Mouse (Mus musculus) mouse embryonic stem cell (cell line): ENCODE results near the gene Cdc42bpa.
"Not testable (repeated sequence)": the region's sequence is repeated elsewhere in the genome, so short reads cannot be mapped to it uniquely, and the experiment has no call there.

Experiments used
- in situ Hi-C, 2 experiments: fragments of 300-500 bp; cut with MboI; formaldehyde crosslinking; loops; 1 replicate in 1 of 2; 3 replicates in 1 of 2; pipeline ENCODE4 v1.14.3; 2019 to 2020; ENCODE audit warnings: low sequenced_read_pairs in 2 of 2, low pct_unique_long_range_greater_than_20kb in 1 of 2, mixed read lengths in 1 of 2; ENCODE audit not compliant: unreplicated experiment in 1 of 2

Cdc42bpa gene

DNA sequence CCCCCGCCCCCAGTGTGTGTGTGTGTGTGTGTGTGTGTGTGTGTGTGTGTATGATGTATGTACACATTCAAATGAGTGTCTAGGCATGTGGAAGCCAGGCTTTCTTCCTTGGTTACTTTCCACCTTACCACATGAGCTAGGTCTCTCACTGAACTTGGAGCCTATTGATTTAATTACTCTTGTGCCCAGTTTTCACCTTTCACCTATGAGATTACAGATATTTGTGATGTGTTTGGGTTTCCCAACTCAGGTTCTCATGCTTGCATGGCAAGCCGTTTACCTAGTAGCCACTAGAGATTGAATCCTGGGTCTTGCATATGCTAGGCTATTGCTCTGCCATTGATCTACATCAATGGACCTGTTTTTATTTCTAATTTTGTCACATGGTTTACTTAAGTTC is 57.9 kb downstream of the Cdc42bpa start:
- in situ Hi-C loops = no loop called here

DNA sequence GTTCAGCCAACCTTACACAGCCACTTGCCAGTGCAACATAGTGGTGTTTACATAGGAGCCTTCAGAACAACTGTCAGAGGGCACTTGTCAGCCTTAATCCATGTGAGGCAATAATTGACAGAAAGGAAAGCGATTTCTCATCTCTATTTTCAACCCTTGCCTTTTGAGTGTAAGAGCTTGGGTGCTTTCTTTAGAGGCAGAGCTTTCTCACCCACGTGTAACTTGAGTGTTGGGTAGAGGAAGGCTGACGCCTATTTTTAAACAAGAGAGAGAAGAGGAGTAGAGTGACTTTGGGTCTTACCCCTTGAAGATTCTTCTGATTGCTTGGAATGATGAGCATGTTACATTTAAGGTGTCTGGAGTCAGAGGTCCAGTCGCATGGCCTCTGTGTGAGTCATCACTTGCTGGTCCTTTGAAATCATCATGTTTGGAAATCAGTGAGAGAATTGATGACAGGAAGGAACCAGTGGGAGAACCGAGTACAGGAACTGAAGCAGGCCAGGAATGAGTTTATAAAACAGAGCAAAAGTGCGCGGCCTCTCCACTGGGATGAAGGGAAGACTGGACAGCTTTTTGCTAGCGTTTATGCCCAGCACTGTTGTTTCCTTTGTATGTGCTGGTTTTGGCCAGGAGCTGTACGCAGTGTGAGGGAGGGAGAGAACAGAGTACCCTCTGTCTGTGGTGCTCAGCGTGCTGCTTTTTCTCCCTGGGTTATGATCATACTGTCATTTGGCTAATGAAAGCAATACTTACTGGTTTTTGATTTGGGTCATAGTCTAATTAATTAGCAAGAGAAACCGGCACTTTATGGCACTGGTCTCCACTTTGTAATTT is 61.4 kb downstream of the Cdc42bpa start:
- in situ Hi-C loops = no loop called here

DNA sequence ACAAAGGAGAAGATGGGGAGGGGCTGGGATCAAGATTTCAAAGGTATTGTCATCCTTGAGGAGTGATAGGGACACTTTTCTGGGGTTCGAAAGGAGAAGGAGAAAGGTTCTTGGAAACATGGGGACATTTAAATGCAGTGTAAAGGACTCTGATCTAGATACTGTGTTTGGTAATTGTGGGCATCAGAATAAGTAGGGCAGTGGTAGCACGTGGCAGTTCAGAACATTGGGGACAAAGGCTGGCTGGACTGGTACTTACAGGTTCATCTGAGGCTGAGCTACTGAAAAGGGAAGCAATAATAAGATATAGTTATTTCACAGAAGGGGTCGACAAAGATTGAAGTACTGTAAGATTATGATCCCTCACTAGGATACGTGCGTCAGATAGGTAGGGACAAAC is 63.2 kb downstream of the Cdc42bpa start:
- in situ Hi-C loops = no loop called here

DNA sequence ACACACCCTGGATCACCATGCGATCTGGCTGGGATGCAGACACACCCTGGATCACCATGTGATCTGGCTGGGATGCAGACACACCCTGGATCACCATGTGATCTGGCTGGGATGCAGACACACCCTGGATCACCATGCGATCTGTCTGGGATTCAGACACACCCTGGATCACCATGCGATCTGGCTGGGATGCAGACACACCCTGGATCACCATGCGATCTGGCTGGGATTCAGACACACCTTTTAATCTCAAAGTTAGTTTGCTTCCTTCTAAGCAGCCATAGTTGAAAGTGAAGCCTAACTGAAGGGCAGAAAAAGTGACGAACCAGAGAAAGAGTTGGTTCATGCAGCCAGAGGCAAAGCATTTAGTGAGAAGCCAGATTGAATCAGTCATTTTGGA is 69.6 kb downstream of the Cdc42bpa start:
- in situ Hi-C loops = not testable (repeated sequence)

DNA sequence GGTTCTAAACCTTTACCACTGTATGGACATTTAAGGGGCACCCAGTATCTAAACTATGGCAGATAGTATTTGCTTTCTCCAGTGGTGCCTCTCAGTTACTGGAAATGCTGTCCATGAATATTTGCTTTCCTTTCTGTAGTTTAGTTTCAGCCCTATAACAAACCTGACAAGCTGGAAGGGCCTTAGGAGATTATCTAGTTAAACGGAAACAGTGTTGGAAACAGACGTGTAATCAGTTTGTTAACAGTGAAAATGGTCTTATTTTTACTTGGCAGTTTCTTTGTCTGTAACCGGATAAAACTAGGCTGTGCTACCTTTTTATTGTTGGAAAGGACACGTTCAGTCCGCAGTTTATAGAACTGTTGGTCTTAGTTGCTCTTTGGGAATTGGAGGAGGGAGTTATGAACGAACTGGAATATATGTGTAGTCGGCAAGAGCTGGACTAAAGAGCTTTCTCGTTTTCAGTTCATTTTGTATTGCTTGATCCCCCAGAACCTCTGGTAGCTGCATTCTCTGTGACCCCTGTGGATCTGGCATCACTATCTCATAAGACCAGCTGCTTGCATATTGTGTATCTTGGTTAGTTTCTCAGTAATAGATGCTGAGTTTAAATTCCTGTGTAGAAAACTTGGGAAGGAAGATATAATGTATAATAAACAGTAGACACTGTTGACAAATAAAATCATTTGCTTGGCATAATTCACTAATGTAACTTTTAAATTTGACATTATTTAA is 70.5 kb downstream of the Cdc42bpa start:
- in situ Hi-C loops = no loop called here

DNA sequence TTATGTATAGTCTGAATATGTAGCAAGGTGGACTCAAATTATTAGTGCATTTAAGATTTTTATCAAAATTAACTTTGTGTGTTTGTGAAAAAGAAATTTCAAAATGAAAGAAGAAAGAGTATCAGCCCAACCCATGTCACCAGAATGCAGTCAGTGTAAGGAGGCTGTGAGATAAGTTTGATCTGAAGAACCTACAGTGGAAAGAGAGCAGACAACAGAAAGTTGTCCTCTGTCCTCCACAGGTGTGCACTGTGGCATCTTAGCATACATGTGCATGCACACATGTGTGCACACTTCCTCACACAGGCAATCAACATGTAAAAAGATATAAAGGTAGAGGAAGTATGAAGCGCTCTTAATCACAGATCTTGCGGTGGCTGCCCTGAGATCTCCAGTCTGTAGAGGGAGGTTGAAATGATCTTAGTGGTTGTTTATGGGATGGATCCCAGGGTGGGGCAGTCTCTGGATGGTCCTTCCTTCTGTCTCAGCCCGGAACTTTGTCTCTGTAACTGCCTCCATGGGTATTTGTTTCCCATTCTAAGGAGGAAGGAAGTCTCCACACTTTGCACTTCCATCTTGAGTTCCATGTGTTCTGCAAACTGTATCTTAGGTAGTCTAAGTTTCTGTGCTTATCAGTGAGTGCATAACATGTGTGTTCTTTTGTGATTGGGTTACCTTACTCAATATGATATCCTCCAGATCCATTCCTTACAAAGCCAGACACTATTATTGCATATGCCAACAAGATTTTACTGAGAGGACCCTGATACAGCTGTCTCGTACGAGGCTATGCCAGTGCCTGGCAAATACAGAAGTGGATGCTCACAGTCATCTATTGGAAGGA is 71.7 kb downstream of the Cdc42bpa start:
- in situ Hi-C loops = no loop called here

DNA sequence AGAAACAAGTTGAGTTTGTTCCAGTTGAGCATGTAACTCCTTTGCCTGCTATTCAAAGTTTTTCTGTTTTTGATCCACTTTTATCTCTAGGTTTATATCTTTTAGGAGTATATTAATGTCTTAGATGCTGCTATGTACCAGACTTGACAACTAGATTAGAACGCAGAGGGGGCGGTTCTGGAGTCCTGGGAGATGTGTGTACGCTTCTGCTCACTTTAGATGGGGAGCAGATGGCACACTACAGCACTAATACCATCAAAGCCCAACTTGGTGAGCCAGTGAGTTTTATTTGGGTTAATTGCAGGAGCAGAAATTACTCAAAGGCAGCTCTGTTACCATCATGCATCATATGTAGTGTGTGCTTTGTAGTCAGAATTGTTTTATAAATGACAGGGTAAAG is 77.2 kb downstream of the Cdc42bpa start:
- in situ Hi-C loops = no loop called here

DNA sequence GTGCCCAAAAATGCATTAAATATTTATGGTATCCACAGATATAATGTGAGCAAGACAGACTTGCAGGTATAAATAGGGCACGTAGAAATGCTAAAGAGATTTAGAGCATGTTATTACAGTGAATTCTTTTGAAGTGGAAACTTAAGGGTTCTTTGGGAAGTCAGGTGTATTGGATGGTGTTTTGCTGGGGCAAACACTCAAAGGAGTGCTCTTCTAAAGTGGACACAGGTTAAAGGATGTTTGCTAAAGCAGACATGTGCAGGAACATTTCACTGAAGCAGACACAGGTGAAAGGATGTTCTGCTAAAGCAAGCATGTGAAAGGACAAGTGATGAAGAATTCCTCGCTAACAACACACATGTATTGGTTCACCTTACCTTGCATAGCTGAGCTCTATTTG is 83.9 kb downstream of the Cdc42bpa start:
- in situ Hi-C loops = no loop called here

DNA sequence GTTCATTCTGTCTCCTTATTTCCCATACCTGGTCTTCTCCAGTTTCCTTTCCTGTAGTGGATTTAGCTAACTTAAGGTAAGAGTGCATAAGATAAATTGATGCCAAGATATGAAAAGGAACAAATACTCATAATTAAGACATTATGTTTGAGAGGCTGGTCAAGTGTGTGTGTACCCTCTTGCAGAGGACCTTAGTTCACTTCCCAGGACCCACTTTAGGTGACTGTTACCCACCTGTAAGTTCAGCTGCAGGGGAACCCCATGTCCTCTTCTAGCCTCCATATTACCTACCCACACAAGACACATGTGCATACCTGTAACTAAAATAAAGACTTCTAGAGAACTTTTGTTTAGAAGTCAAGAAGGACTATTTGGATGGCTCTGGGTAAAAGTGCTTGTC is 84.9 kb downstream of the Cdc42bpa start:
- in situ Hi-C loops = no loop called here

DNA sequence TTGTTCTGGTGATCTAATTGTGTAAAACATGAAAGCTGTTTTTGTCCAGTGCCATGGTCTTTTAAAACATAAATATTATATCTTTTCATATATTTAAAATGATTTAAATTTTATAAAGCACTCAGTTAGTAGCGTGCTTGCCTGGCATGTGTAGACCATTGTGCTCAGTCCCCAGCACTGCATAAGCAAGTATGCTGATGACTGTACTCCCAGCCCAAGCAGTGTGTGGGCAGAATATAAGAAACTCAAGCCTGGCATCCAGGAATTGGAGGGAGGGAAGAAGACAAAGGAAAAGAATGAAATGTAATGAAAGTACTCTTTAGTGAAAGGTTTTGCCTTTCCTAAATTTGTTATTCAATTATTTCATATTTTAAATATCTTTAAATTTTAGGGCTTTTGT is 128.9 kb downstream of the Cdc42bpa start:
- in situ Hi-C loops = no loop called here

DNA sequence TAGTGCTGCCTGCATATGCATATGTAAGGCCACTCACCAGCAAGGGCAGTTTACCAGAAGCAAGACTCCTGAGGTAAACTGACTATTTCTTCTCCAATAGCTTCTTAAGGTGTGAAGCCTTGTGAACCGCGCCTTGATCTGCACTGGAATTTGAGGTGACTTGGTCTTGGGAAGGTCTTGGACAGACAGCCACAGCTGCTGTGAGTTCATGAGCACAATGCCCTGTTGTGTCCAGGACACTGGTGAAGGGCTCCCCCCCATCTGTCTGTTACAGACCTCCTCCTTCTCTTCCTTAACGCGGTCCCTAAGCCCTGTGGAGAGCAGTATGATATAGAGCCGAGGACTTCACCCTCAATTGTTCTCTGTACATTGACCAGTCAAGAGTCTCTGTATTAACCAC is 138.2 kb downstream of the Cdc42bpa start:
- in situ Hi-C loops = no loop called here

DNA sequence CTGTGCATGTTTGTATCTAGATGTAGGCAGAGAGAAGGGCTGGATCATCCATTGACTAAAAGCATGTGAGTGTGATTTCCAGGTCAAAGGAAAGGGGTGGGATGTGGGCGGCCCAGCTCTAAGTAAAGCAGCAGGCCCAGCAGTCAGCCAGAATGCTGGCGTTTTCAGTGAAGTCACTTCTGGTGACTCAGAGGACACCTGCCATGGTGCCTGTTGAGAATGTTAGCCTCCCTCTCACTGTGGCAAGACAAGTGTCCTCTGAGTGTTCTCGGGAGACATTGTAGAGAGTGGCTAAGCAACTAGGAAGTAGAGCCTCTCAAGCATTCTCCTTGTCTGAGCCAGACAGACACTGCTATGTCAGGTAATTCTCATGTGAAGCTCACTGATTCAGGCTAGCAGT is 144.3 kb downstream of the Cdc42bpa start:
- in situ Hi-C loops = no loop called here

DNA sequence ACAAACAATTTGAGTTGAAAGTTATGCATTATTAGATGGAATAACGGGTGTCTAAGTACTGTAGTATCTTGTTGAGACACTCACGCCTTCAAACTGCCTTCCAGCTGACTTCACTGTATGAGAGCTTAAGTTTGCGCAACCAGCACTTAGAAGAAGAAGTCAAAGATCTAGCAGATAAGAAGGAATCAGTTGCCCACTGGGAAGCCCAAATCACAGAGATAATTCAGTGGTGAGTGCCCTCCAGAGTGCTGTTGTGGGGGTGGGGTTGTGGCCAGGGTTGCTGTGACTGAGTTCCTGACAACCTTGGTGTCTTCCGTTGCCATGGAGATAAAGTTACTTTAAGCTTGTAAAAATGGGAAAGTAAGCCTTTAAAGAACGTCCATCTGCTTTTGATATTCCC is 148.8 kb downstream of the Cdc42bpa start:
- in situ Hi-C loops = no loop called here

DNA sequence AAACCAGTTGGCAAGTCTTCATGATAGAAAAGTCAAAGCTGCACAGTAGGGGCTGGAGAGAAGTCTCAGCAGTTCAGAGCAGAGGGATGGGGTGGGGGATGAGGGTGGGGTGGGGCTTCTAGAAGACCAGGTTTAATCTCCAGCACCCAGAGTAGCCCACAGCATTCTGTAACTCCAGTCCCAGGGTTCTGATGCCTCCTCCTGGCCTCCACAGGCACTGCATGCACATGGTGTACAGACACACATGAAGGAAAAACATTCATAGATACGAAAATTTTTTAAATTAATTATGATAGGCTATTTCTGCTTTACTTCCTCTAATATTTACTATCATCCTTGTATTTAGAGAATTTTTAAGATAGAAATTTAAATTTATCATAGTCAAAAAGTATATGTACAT is 156.3 kb downstream of the Cdc42bpa start:
- in situ Hi-C loops = loop anchor here in 1 of 2 experiments (10.0 kb wide), 1 partner anchor 182 kb away; no protein-coding TSS in a partner anchor

DNA sequence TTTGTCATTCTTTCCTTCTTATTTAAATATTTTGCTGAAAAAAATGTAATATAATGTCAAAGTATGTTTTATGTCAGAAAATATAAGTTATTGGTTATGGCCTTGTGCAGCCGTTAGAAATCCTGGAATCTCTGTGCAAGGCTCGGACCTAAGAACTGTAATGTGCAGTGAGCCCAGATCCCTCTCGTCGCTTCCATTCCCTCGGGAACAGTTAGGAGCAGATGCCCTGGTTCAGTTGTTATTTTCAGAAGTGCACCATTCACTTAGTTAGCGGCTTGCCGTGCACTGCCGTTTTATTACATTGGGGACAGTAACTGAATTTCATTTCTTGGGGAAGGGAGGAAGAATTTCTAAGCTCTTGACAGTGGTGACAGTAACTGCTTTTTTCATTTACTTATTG is 158.0 kb downstream of the Cdc42bpa start:
- in situ Hi-C loops = loop anchor here in 1 of 2 experiments (10.0 kb wide), 1 partner anchor 183 kb away; no protein-coding TSS in a partner anchor

DNA sequence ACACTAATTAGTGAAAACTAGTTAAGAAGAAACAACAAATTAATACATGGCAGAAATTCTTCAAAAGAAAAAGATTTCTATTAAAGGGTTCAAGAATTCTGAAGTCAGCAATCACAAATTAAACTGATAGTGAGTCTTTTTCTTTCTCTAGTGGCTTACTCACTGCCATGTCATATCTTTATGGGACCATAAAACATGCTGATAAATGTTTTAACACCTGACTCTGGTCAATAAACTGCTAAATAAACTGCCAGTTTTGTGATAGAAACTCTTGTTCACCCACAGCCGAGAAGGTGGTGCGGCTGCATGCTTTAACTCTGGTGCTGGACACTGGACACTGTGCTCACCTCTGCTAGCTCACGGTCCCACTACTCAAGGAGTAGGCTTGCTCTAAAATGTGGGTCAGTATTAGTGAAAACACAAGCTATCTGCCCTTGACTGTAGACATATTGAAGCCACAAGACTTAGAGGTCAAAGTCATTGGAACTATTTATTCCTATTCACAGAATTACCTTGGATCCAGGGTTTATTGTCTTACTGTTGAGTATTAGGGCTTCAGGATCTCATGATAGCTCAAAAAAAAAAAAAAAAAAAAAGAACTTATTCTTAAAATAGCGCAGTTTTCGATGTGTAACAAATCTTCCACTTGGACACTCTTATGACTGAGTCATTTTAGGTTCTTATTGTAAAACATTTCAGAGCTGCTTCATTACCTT is 168.0 kb downstream of the Cdc42bpa start:
- in situ Hi-C loops = loop anchor here in 1 of 2 experiments (25.0 kb wide), 1 partner anchor 266 kb away; no protein-coding TSS in a partner anchor

DNA sequence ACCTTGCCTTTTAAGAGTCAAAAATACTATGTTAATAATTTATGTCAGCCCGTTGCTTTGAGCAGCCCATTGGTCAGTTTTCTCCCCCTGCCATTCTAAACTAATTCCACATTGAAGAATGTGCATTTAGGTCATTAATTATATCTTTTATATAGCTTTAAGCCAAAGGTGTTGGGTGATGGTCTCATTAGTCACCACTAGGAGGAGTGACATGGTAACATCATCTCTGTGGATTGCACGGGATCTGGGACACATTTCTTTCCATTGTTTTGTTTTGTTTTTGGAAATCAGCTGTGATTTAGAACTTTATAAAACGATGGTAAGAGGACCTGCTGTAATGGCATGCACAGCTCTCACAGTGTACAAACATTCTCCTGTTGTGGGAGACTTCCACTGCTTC is 171.1 kb downstream of the Cdc42bpa start:
- in situ Hi-C loops = loop anchor here in 1 of 2 experiments (25.0 kb wide), 1 partner anchor 269 kb away; no protein-coding TSS in a partner anchor

DNA sequence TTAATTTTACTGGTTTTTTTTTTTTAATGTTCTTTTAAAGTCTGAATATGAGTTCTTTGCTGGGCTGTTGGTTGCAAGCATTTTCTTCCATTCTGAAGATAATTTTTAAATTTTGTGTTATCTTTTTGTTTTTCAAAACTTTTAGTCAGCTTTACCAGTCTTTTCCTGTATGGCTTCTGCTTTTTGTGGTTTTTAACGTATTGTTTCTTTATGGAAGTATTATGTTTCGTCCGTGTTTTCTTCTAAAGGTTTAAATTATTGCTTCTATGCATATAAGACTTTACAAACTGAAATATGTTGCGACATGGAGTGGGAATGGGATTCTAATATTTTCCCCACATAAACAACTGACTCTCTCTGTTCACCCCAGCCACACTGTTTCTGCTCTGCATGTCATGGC is 171.9 kb downstream of the Cdc42bpa start:
- in situ Hi-C loops = loop anchor here in 1 of 2 experiments (25.0 kb wide), 1 partner anchor 270 kb away; no protein-coding TSS in a partner anchor
